In the genomic region with DNA sequence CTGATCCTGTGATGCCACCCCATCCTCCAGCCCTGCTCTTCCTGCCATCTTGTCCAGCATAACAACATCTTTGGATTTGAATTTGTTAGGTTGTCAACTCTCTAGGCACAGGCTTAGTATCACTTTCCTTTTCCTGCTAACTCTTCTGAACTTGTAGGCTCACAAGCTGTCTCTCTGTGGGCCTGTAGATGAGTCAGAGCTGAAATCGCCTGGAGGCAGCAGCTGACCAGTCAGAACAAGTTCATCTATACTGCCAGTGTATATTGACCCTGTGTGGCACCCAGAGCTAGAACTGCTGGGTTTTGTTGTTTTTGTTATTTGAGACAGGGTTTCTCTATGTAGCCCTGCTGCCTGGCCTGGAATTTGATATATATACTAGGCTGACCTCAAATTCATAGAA, we compare ENCODE assay signal across 29 mouse cellular contexts. TPM values are rescaled to one million over a fixed set of nuclear protein-coding genes. Genes with fewer than 3 reads are reported as not detected.
A peak's percentile ranks its signal among the peaks of the same experiment; 100 is the strongest.
DNase-seq lines count a peak whose midpoint lies in the region; ATAC-seq lines count a peak whose summit lies in the region.
"Had no signal": no experiment of that assay in that cellular context is flagged by ENCODE, and none has a peak within 500 bp of the region (broad histone marks: within the 10 kb centered on the region; RNA-seq: fewer than 3 reads in every experiment).

No protein-coding gene starts in this region.

- 26% methylated on average over 1 of the region's 1 CpGs for WGBS in embryonic facial prominence, embryonic 14.5 days
- 31% methylated on average over 1 of the region's 1 CpGs for WGBS in kidney, embryonic 14.5 days

- DNase-seq in embryo, embryonic 10.5 days (ENCODE audit: low spot score): peak; percentile 19
- no peak for DNase-seq in embryo, embryonic 9.5 days (ENCODE audit: extremely low spot score)
- peak; percentile 29 for DNase-seq in 3134 (ENCODE audit: extremely low read depth, insufficient read length, low spot score)
- DNase-seq in Muller cell, postnatal 12 days (ENCODE audit: inconsistent ontology term): peak; percentile 33
- DNase-seq in embryonic facial prominence, embryonic 14.5 days (ENCODE audit: low spot score): peak; percentile 18
- DNase-seq in kidney, postnatal 25 days: no peak
- no peak for DNase-seq in lung, postnatal 10 days
- DNase-seq: adrenal gland, postnatal 14 days; cerebellum, adult 8-10 months; cerebellum, postnatal 36 days; forebrain, postnatal 0 days; gastrocnemius, postnatal 25 days; heart, adult 18-20 months; heart, postnatal 10 days; kidney, adult 2 months; kidney, postnatal 36 days; layer of hippocampus, postnatal 36 days; liver, postnatal 0 days; lung, postnatal 14 days; spleen, adult 18-20 months; thymus, postnatal 14 days had no signal

- no peak overlapping the region for H3K4me3 ChIP-seq in embryonic facial prominence, embryonic 14.5 days (ENCODE audit: low read depth, low read length)
- no peak overlapping the region for H3K4me3 ChIP-seq in kidney, embryonic 14.5 days (ENCODE audit: low read length)
- H3K4me3 ChIP-seq: forebrain, embryonic 10.5 days; heart, embryonic 12.5 days; hindbrain, embryonic 12.5 days; megakaryocyte, embryonic 14.5 days; midbrain, embryonic 13.5 days had no signal

- no peak overlapping the region for H3K27ac ChIP-seq in embryonic facial prominence, embryonic 14.5 days (replicated peaks; ENCODE audit: low read depth, low read length)
- H3K27ac ChIP-seq in kidney, embryonic 14.5 days (ENCODE audit: low read depth, low read length): no peak overlapping the region
- H3K27ac ChIP-seq: forebrain, embryonic 10.5 days; hindbrain, embryonic 12.5 days; midbrain, embryonic 13.5 days had no signal

- H3K27me3 ChIP-seq in embryonic facial prominence, embryonic 14.5 days (replicated peaks; ENCODE audit: control insufficient read depth, insufficient read depth, low read length): no peaks in the 10 kb centered on the region
- no peaks in the 10 kb centered on the region for H3K27me3 ChIP-seq in kidney, embryonic 14.5 days (ENCODE audit: control insufficient read depth, insufficient read depth, low read length)
- H3K27me3 ChIP-seq: heart, embryonic 12.5 days; hindbrain, embryonic 12.5 days; megakaryocyte, embryonic 14.5 days; midbrain, embryonic 13.5 days had no signal

- ATAC-seq in embryonic facial prominence, embryonic 14.5 days (ENCODE audit: low read depth): no peak
- no peak for ATAC-seq in kidney, embryonic 14.5 days (ENCODE audit: low FRiP score, low TSS enrichment)
- ATAC-seq: forebrain, postnatal 0 days; liver, postnatal 0 days; midbrain, embryonic 13.5 days had no signal

- H3K9me3 ChIP-seq in embryonic facial prominence, embryonic 14.5 days (ENCODE audit: control insufficient read depth, low read length): no peaks in the 10 kb centered on the region
- no peaks in the 10 kb centered on the region for H3K9me3 ChIP-seq in kidney, embryonic 14.5 days (ENCODE audit: control insufficient read depth, low read length)
- H3K9me3 ChIP-seq: forebrain, embryonic 10.5 days; heart, embryonic 12.5 days; hindbrain, embryonic 12.5 days; megakaryocyte, embryonic 14.5 days; midbrain, embryonic 13.5 days had no signal

- no peaks in the 10 kb centered on the region for H3K4me1 ChIP-seq in embryonic facial prominence, embryonic 14.5 days (ENCODE audit: control insufficient read depth, insufficient read depth, low read length)
- H3K4me1 ChIP-seq in kidney, embryonic 14.5 days (ENCODE audit: control insufficient read depth, insufficient read depth, low read length): no peaks in the 10 kb centered on the region
- H3K4me1 ChIP-seq: hindbrain, embryonic 12.5 days; midbrain, embryonic 13.5 days had no signal

- no peak overlapping the region for H3K9ac ChIP-seq in embryonic facial prominence, embryonic 14.5 days (ENCODE audit: low read depth, low read length)
- no peak overlapping the region for H3K9ac ChIP-seq in kidney, embryonic 14.5 days (ENCODE audit: low read depth, low read length)
- H3K9ac ChIP-seq: forebrain, postnatal 0 days; heart, embryonic 12.5 days; hindbrain, embryonic 12.5 days; liver, postnatal 0 days; midbrain, embryonic 13.5 days had no signal

- H3K36me3 ChIP-seq in embryonic facial prominence, embryonic 14.5 days (ENCODE audit: control insufficient read depth, insufficient read depth, low read length): no peaks in the 10 kb centered on the region
- H3K36me3 ChIP-seq in kidney, embryonic 14.5 days (ENCODE audit: control insufficient read depth, insufficient read depth, low read length): no peaks in the 10 kb centered on the region
- H3K36me3 ChIP-seq: heart, embryonic 12.5 days had no signal

- no peak overlapping the region for H3K4me2 ChIP-seq in embryonic facial prominence, embryonic 14.5 days (ENCODE audit: low read depth, low read length)
- no peak overlapping the region for H3K4me2 ChIP-seq in kidney, embryonic 14.5 days (replicated peaks; ENCODE audit: low read depth, low read length)
- H3K4me2 ChIP-seq: heart, embryonic 12.5 days; hindbrain, embryonic 12.5 days; midbrain, embryonic 13.5 days had no signal

RNA-seq across cellular contexts. Expression of a gene that starts 32.0 kb away (rescaled TPM):
- 9.0 and 9.6 TPM in 2 replicates for polyA plus RNA-seq in embryonic facial prominence, embryonic 14.5 days (2014; fragmentation: Nextera tagmentation; extraction: Ambion mirVana)
- 11.5 and 13.2 TPM in 2 replicates for polyA plus RNA-seq in kidney, embryonic 14.5 days (2014; fragmentation: Nextera tagmentation; extraction: Ambion mirVana)

RNA-seq across cellular contexts. Expression of a gene that starts 35.5 kb away (rescaled TPM):
- polyA plus RNA-seq in embryonic facial prominence, embryonic 14.5 days (2014; fragmentation: Nextera tagmentation; extraction: Ambion mirVana): 3.0 and 3.6 TPM in 2 replicates
- polyA plus RNA-seq in kidney, embryonic 14.5 days (2014; fragmentation: Nextera tagmentation; extraction: Ambion mirVana): 3.2 and 5.3 TPM in 2 replicates

RNA-seq across cellular contexts. Expression of a gene that starts 42.5 kb away (rescaled TPM):
- 1.2 and 1.7 TPM in 2 replicates for polyA plus RNA-seq in embryonic facial prominence, embryonic 14.5 days (2014; fragmentation: Nextera tagmentation; extraction: Ambion mirVana)
- not detected in 2 replicates for polyA plus RNA-seq in kidney, embryonic 14.5 days (2014; fragmentation: Nextera tagmentation; extraction: Ambion mirVana)
- polyA plus RNA-seq: forebrain, embryonic 10.5 days; heart, embryonic 12.5 days; limb, embryonic 11.5 days; liver, adult 2 months; midbrain, embryonic 13.5 days had no signal

Comparison
In these comparisons a context has a peak if more than half of its experiments do, and no peak if none do; other contexts are left out.
1. DNase-seq: peak in embryo, embryonic 10.5 days (single experiment), 3134 (single experiment), Muller cell, postnatal 12 days (single experiment) and embryonic facial prominence, embryonic 14.5 days (single experiment); none in embryo, embryonic 9.5 days (single experiment), kidney, postnatal 25 days (0 of 2) and lung, postnatal 10 days (single experiment).